Mouse (Mus musculus): ENCODE results near the gene Cd82. TPM values are rescaled to one million over a fixed set of nuclear protein-coding genes. Genes with fewer than 3 reads are reported as not detected.

Gene Cd82
- total and polyA plus RNA-seq, 2 experiments from 2014 or later, result 14.8 to 15.4 TPM

GRCm38 (mm10) chr2:93503353-93503752, 40.4 kb upstream of the Cd82 start:
- Histone ChIP-seq H3K9ac (replicated peaks; ENCODE audit: low read depth, low read length) (no peak overlapping the region), H3K4me1 (ENCODE audit: control insufficient read depth, insufficient read depth) (no peaks in the 10 kb centered on the region), H3K27me3 (ENCODE audit: control insufficient read depth, insufficient read depth, low read length) (no peaks in the 10 kb centered on the region), H3K9me3 (replicated peaks; ENCODE audit: control insufficient read depth, low read length) (no peaks in the 10 kb centered on the region), H3K27ac (ENCODE audit: low read depth) (no peak overlapping the region), H3K36me3 (replicated peaks; ENCODE audit: control insufficient read depth, insufficient read depth, low read length) (no peaks in the 10 kb centered on the region), H3K4me3 (ENCODE audit: low read depth, low read length) (no peak overlapping the region), H3K4me2 (ENCODE audit: low read depth, low read length) (no peak overlapping the region)
- no peak for DNase-seq (ENCODE audit: low spot score)
- 61% methylated on average over 4 of the region's 4 CpGs for WGBS
- TF ChIP-seq CTCF (IDR thresholded peaks at IDR 0.05; ENCODE audit: low read depth) (no peak), EP300 (IDR thresholded peaks at IDR 0.05; ENCODE audit: low read depth) (no peak)
- no peak for ATAC-seq (ENCODE audit: insufficient read depth, low read depth)

- no peak overlapping the region for H3K9ac ChIP-seq (replicated peaks; ENCODE audit: low read depth, low read length)
- ATAC-seq (ENCODE audit: insufficient read depth, low read depth), result no peak
- TF ChIP-seq CTCF (IDR thresholded peaks at IDR 0.05; ENCODE audit: low read depth) (no peak), EP300 (IDR thresholded peaks at IDR 0.05; ENCODE audit: low read depth) (no peak)
- 75% methylated on average over 10 of the region's 10 CpGs for WGBS
- no peaks in the 10 kb centered on the region for H3K27me3 ChIP-seq (ENCODE audit: control insufficient read depth, insufficient read depth, low read length)
- no peaks in the 10 kb centered on the region for H3K4me1 ChIP-seq (ENCODE audit: control insufficient read depth, insufficient read depth)
- no peak overlapping the region for H3K4me3 ChIP-seq (ENCODE audit: low read depth, low read length)
- H3K4me2 ChIP-seq (ENCODE audit: low read depth, low read length), result no peak overlapping the region
- H3K9me3 ChIP-seq (replicated peaks; ENCODE audit: control insufficient read depth, low read length), result no peaks in the 10 kb centered on the region
- no peak for DNase-seq (ENCODE audit: low spot score)
- H3K27ac ChIP-seq (ENCODE audit: low read depth), result no peak overlapping the region
- H3K36me3 ChIP-seq (replicated peaks; ENCODE audit: control insufficient read depth, insufficient read depth, low read length), result no peaks in the 10 kb centered on the region
Measured at GRCm38 (mm10) chr2:93501303-93501702, 38.4 kb upstream of the Cd82 start.

- no peak for TF ChIP-seq CTCF (IDR thresholded peaks at IDR 0.05; ENCODE audit: low read depth)
- no peak for TF ChIP-seq EP300 (IDR thresholded peaks at IDR 0.05; ENCODE audit: low read depth)
- no peak for ATAC-seq (ENCODE audit: insufficient read depth, low read depth)
- Histone ChIP-seq H3K4me2 (ENCODE audit: low read depth, low read length) (no peak overlapping the region), H3K27me3 (ENCODE audit: control insufficient read depth, insufficient read depth, low read length) (0 out of 2 replicates have a peak, but pooled peaks cover under 1% of the 10 kb centered on the region), H3K4me1 (ENCODE audit: control insufficient read depth, insufficient read depth) (no peaks in the 10 kb centered on the region), H3K9ac (replicated peaks; ENCODE audit: low read depth, low read length) (no peak overlapping the region), H3K27ac (ENCODE audit: low read depth) (no peak overlapping the region), H3K36me3 (replicated peaks; ENCODE audit: control insufficient read depth, insufficient read depth, low read length) (no peaks in the 10 kb centered on the region), H3K9me3 (replicated peaks; ENCODE audit: control insufficient read depth, low read length) (no peaks in the 10 kb centered on the region), H3K4me3 (ENCODE audit: low read depth, low read length) (no peak overlapping the region)
- 79% methylated on average over 5 of the region's 5 CpGs for WGBS
- DNase-seq (ENCODE audit: low spot score), result no peak
Measured at GRCm38 (mm10) chr2:93497221-93497620, 34.3 kb upstream of the Cd82 start.

GRCm38 (mm10) chr2:93495170-93495569, 32.2 kb upstream of the Cd82 start:
- whole genome bisulfite sequencing, result 87% methylated on average over 3 of the region's 3 CpGs
- 0 out of 2 replicates have a peak, but pooled peaks cover 4% of the 10 kb centered on the region for H3K27me3 ChIP-seq (ENCODE audit: control insufficient read depth, insufficient read depth, low read length)
- TF ChIP-seq EP300 (IDR thresholded peaks at IDR 0.05; ENCODE audit: low read depth) (no peak), CTCF (IDR thresholded peaks at IDR 0.05; ENCODE audit: low read depth) (no peak)
- H3K27ac ChIP-seq (ENCODE audit: low read depth), result no peak overlapping the region
- H3K9me3 ChIP-seq (replicated peaks; ENCODE audit: control insufficient read depth, low read length), result no peaks in the 10 kb centered on the region
- no peak overlapping the region for H3K4me2 ChIP-seq (ENCODE audit: low read depth, low read length)
- no peak for DNase-seq (ENCODE audit: low spot score)
- no peaks in the 10 kb centered on the region for H3K36me3 ChIP-seq (replicated peaks; ENCODE audit: control insufficient read depth, insufficient read depth, low read length)
- H3K9ac ChIP-seq (replicated peaks; ENCODE audit: low read depth, low read length), result no peak overlapping the region
- no peak for ATAC-seq (ENCODE audit: insufficient read depth, low read depth)
- no peaks in the 10 kb centered on the region for H3K4me1 ChIP-seq (ENCODE audit: control insufficient read depth, insufficient read depth)
- H3K4me3 ChIP-seq (ENCODE audit: low read depth, low read length), result no peak overlapping the region

- H3K4me1 ChIP-seq (ENCODE audit: control insufficient read depth, insufficient read depth), result no peaks in the 10 kb centered on the region
- WGBS, result 57% methylated on average over 3 of the region's 3 CpGs
- no peak for TF ChIP-seq CTCF (IDR thresholded peaks at IDR 0.05; ENCODE audit: low read depth)
- no peak for TF ChIP-seq EP300 (IDR thresholded peaks at IDR 0.05; ENCODE audit: low read depth)
- no peaks in the 10 kb centered on the region for H3K36me3 ChIP-seq (replicated peaks; ENCODE audit: control insufficient read depth, insufficient read depth, low read length)
- H3K27ac ChIP-seq (ENCODE audit: low read depth), result no peak overlapping the region
- peaks cover 20% of the 10 kb centered on the region; the same call in 1 of the 2 replicates for H3K27me3 ChIP-seq (ENCODE audit: control insufficient read depth, insufficient read depth, low read length)
- H3K4me3 ChIP-seq (ENCODE audit: low read depth, low read length), result no peak overlapping the region
- ATAC-seq (ENCODE audit: insufficient read depth, low read depth), result no peak
- no peak overlapping the region for H3K4me2 ChIP-seq (ENCODE audit: low read depth, low read length)
- no peak overlapping the region for H3K9ac ChIP-seq (replicated peaks; ENCODE audit: low read depth, low read length)
- no peak for DNase-seq (ENCODE audit: low spot score)
- no peaks in the 10 kb centered on the region for H3K9me3 ChIP-seq (replicated peaks; ENCODE audit: control insufficient read depth, low read length)
Measured at GRCm38 (mm10) chr2:93493541-93493940, 30.6 kb upstream of the Cd82 start.

GRCm38 (mm10) chr2:93490516-93490915, 27.6 kb upstream of the Cd82 start:
- no peak for TF ChIP-seq CTCF (IDR thresholded peaks at IDR 0.05; ENCODE audit: low read depth)
- TF ChIP-seq EP300 (IDR thresholded peaks at IDR 0.05; ENCODE audit: low read depth), result no peak
- H3K4me2 ChIP-seq (ENCODE audit: low read depth, low read length), result no peak overlapping the region
- no peaks in the 10 kb centered on the region for H3K36me3 ChIP-seq (replicated peaks; ENCODE audit: control insufficient read depth, insufficient read depth, low read length)
- no peak overlapping the region for H3K27ac ChIP-seq (ENCODE audit: low read depth)
- peaks cover 34% of the 10 kb centered on the region; the same call in 1 of the 2 replicates for H3K27me3 ChIP-seq (ENCODE audit: control insufficient read depth, insufficient read depth, low read length)
- ATAC-seq (ENCODE audit: insufficient read depth, low read depth) (no peak), DNase-seq (ENCODE audit: low spot score) (no peak)
- no peaks in the 10 kb centered on the region for H3K4me1 ChIP-seq (ENCODE audit: control insufficient read depth, insufficient read depth)
- H3K9ac ChIP-seq (replicated peaks; ENCODE audit: low read depth, low read length), result no peak overlapping the region
- no peak overlapping the region for H3K4me3 ChIP-seq (ENCODE audit: low read depth, low read length)
- WGBS, result 83% methylated on average over 2 of the region's 2 CpGs
- no peaks in the 10 kb centered on the region for H3K9me3 ChIP-seq (replicated peaks; ENCODE audit: control insufficient read depth, low read length)
